Mouse (Mus musculus) liver, adult 2 months (tissue): ENCODE data around the gene Stk32c.

Experiments used
- CTCF ChIP-seq: fragments of 200-500 bp; IDR thresholded peaks from 2 replicates; pipeline ENCODE4 v1.5.1; 2011; ENCODE audit warnings: low read depth, low read length, control low read depth
- POLR2A ChIP-seq: fragments of 200-500 bp; IDR thresholded peaks from 2 replicates; pipeline ENCODE4 v1.6.1; 2011; ENCODE audit warnings: low read length, control low read depth; ENCODE audit not compliant: insufficient read depth; ENCODE audit errors: extremely low read depth

GRCm38 (mm10) chr7:139152927-139153326 is 60.2 kb downstream of the Stk32c start:
- TF ChIP-seq POLR2A (no peak), CTCF (no peak)
